Mouse (Mus musculus): Measurements from ENCODE around the gene Nlgn2. TPM values are rescaled to one million over a fixed set of nuclear protein-coding genes. Genes with fewer than 3 reads are reported as not detected.

Gene Nlgn2
- 0.99 and 1.1 TPM in 2 replicates for polyA plus RNA-seq (2012)

- TF ChIP-seq GATA1 (IDR thresholded peaks at IDR 0.05; ENCODE audit: low read length) = no peak
These were observed at the start of gene Nlgn2 for GRCm38 (mm10) chr11:69837604-69837951. TSS of gene Nlgn2 (minus strand) at chr11:69837784.

- TF ChIP-seq GATA1 (IDR thresholded peaks at IDR 0.05; ENCODE audit: low read length) = no peak
These were observed 49.5 kb upstream of the Nlgn2 start for GRCm38 (mm10) chr11:69886907-69887635.

- TF ChIP-seq GATA1 (IDR thresholded peaks at IDR 0.05; ENCODE audit: low read length) = no peak
These were observed 47.1 kb upstream of the Nlgn2 start for GRCm38 (mm10) chr11:69884663-69885062.

- TF ChIP-seq GATA1 (IDR thresholded peaks at IDR 0.05; ENCODE audit: low read length) = no peak
These were observed 46.7 kb upstream of the Nlgn2 start for GRCm38 (mm10) chr11:69884240-69884639.

- no peak for TF ChIP-seq GATA1 (IDR thresholded peaks at IDR 0.05; ENCODE audit: low read length)
These were observed 46.1 kb upstream of the Nlgn2 start for GRCm38 (mm10) chr11:69883527-69884151.

- TF ChIP-seq GATA1 (IDR thresholded peaks at IDR 0.05; ENCODE audit: low read length) = no peak
These were observed 45.5 kb upstream of the Nlgn2 start for GRCm38 (mm10) chr11:69883066-69883465.

GRCm38 (mm10) chr11:69881787-69882670 is 44.4 kb upstream of the Nlgn2 start:
- TF ChIP-seq GATA1 (IDR thresholded peaks at IDR 0.05; ENCODE audit: low read length) = no peak

GRCm38 (mm10) chr11:69880853-69881603 is 43.4 kb upstream of the Nlgn2 start, which contains the start of gene Kctd11:
TSS of gene Kctd11 (minus strand) at chr11:69881406.
- TF ChIP-seq GATA1 (IDR thresholded peaks at IDR 0.05; ENCODE audit: low read length) = no peak

GRCm38 (mm10) chr11:69880506-69880852 is 42.9 kb upstream of the Nlgn2 start:
- TF ChIP-seq GATA1 (IDR thresholded peaks at IDR 0.05; ENCODE audit: low read length) = no peak

- no peak for TF ChIP-seq GATA1 (IDR thresholded peaks at IDR 0.05; ENCODE audit: low read length)
These were observed 42.1 kb upstream of the Nlgn2 start for GRCm38 (mm10) chr11:69879711-69880110.

- TF ChIP-seq GATA1 (IDR thresholded peaks at IDR 0.05; ENCODE audit: low read length) = no peak
These were observed 41.4 kb upstream of the Nlgn2 start for GRCm38 (mm10) chr11:69878952-69879351.

GRCm38 (mm10) chr11:69878399-69878798 is 40.8 kb upstream of the Nlgn2 start:
- no peak for TF ChIP-seq GATA1 (IDR thresholded peaks at IDR 0.05; ENCODE audit: low read length)

- no peak for TF ChIP-seq GATA1 (IDR thresholded peaks at IDR 0.05; ENCODE audit: low read length)
These were observed 40.3 kb upstream of the Nlgn2 start, which contains the start of gene Tmem95 for GRCm38 (mm10) chr11:69877878-69878277. TSS of gene Tmem95 (minus strand) at chr11:69878018.

GRCm38 (mm10) chr11:69876867-69877266 is 39.3 kb upstream of the Nlgn2 start:
- TF ChIP-seq GATA1 (IDR thresholded peaks at IDR 0.05; ENCODE audit: low read length) = no peak

- no peak for TF ChIP-seq GATA1 (IDR thresholded peaks at IDR 0.05; ENCODE audit: low read length)
These were observed 38.6 kb upstream of the Nlgn2 start for GRCm38 (mm10) chr11:69876186-69876585.
